Mouse (Mus musculus) lung, postnatal 25 days (tissue): ENCODE measurements around the gene Cdh22.
A peak's percentile ranks its signal among the peaks of the same experiment; 100 is the strongest.

Experiments used
- DNase-seq: peaks from one replicate; pipeline ENCODE4 v3.0.0; 2022; ENCODE audit warnings: low spot score

Gene Cdh22

GRCm38 (mm10) chr2:165089470-165089869 is 145.2 kb downstream of the Cdh22 start:
- no peak for DNase-seq

GRCm38 (mm10) chr2:165086634-165087033 is 148.0 kb downstream of the Cdh22 start:
- DNase-seq, result no peak

- no peak for DNase-seq
These were observed 153.4 kb downstream of the Cdh22 start for GRCm38 (mm10) chr2:165081257-165081656.

- DNase-seq, result no peak
These were observed 154.0 kb downstream of the Cdh22 start for GRCm38 (mm10) chr2:165080657-165081056.

GRCm38 (mm10) chr2:165078605-165079004 is 156.0 kb downstream of the Cdh22 start:
- DNase-seq, result no peak

- DNase-seq, result no peak
These were observed 156.6 kb downstream of the Cdh22 start for GRCm38 (mm10) chr2:165078045-165078444.

GRCm38 (mm10) chr2:165077055-165077454 is 157.6 kb downstream of the Cdh22 start:
- DNase-seq, result no peak

- peak; percentile 64 for DNase-seq
These were observed 159.7 kb downstream of the Cdh22 start for GRCm38 (mm10) chr2:165074937-165075336.

- peak; percentile 14 for DNase-seq
These were observed 160.4 kb downstream of the Cdh22 start for GRCm38 (mm10) chr2:165074081-165074884.

- DNase-seq, result no peak
These were observed 161.3 kb downstream of the Cdh22 start for GRCm38 (mm10) chr2:165073381-165073781.

GRCm38 (mm10) chr2:165070096-165070816 is 164.4 kb downstream of the Cdh22 start:
- peak; percentile 39 for DNase-seq

GRCm38 (mm10) chr2:165068806-165069205 is 165.8 kb downstream of the Cdh22 start:
- no peak for DNase-seq

- no peak for DNase-seq
These were observed 170.2 kb downstream of the Cdh22 start for GRCm38 (mm10) chr2:165064489-165064888.

- DNase-seq, result peak; percentile 33
These were observed 172.8 kb downstream of the Cdh22 start for GRCm38 (mm10) chr2:165061638-165062433.
